Mouse (Mus musculus): Measurements from ENCODE around the gene Vmn1r229.

The Vmn1r229 gene

DNA sequence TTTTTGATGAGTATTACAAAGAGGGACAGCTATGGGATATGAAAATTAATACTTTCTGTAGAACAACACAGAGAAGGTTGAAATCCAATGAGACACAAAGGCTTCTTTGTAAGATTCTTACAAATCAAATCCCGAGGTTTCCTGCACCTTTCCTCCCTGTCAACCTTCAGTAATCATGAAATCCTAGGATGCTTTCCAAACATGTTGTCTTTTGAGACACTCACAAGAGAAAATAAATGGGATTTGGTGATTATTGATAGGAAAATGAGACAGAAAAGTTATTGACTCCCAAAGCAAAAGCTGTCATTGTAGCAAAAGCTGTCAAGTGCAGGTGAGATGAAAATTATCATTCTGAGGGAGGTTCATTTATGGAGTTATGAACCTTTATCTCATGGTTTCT, at the start of gene Vmn1r229:
TSS of gene Vmn1r229 (plus strand) at position 301 of the 400 bp plus-strand sequence.
- no peak for DNase-seq (ENCODE audit: extremely low spot score, low read depth, low spot score)

DNA sequence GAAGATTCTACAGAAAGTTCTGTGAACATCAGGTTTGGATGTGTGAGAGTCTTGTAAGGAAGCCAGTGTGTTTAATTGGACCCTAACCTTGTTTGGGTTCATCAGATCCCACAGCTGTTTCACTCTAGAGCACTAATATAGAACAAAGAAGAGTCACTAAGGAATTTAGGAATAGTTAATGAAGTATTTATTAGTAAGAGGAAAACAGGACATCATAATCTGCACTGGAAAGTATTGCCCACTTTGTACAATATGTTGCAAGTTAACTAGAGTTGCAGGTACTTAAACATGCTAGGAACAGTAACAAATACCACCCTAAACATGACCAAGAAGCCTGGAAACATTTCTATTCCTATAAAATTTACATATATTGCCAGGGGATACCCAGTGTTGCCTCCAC, 25.3 kb upstream of the Vmn1r229 start, which contains the start of gene Vmn1r228:
TSS of gene Vmn1r228 (minus strand) at position 101 of the 400 bp plus-strand sequence.
- DNase-seq (ENCODE audit: extremely low spot score, low read depth, low spot score), result no peak

DNA sequence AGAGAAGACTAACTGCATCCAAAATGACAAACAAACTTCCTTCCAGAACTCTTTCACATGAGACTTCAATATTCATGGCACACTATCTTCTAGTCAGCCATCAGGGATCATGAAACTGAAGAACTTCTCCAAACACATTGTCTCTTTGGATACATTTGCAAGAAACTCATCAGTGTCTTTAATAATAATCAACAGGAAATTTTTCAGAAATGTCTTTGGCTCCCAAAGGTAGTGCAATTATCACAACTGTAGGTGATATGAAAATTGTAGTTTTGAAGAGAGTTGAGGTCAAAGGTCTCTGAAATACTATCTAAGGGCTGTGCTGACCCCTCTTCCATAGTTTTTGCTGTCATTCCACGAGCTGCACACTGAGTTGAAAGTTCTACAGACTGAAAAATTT, 28.8 kb downstream of the Vmn1r229 start, which contains the start of gene Vmn1r230:
TSS of gene Vmn1r230 (plus strand) at position 301 of the 400 bp plus-strand sequence.
- no peak for DNase-seq (ENCODE audit: extremely low spot score, low read depth, low spot score)
